Mouse (Mus musculus) hematopoietic stem cell, adult 5-6 weeks (primary cell): Measurements from ENCODE around the gene Calhm1. TPM values are rescaled to one million over a fixed set of nuclear protein-coding genes. Genes with fewer than 3 reads are reported as not detected.
"Not testable (repeated sequence)": the region's sequence is repeated elsewhere in the genome, so short reads cannot be mapped to it uniquely, and the experiment has no call there.

Source experiments
- ATAC-seq, 2 experiments: fragments of 125-278 bp in 1 of 2; replicated peaks in 1 of 2; 2 replicates each; pipeline ENCODE4 v1.8.0; 2016 to 2017; ENCODE audit warnings: inconsistent platforms in 2 of 2, mild to moderate bottlenecking in 2 of 2, moderate number of reproducible peaks in 2 of 2, low read depth in 1 of 2, moderate TSS enrichment in 1 of 2; ENCODE audit not compliant: low FRiP score in 2 of 2, poor library complexity in 2 of 2, severe bottlenecking in 2 of 2, insufficient read depth in 1 of 2, low TSS enrichment in 1 of 2
- total RNA-seq: library from RNA; stranded (forward); fragments of 172-1452, 232-1000 nt; gene quantifications from 2 replicates; pipeline ENCODE4 v1.2.3, GENCODE M21; 2017

Gene Calhm1
- total RNA-seq, 1 experiment from 2014 or later: not detected

DNA sequence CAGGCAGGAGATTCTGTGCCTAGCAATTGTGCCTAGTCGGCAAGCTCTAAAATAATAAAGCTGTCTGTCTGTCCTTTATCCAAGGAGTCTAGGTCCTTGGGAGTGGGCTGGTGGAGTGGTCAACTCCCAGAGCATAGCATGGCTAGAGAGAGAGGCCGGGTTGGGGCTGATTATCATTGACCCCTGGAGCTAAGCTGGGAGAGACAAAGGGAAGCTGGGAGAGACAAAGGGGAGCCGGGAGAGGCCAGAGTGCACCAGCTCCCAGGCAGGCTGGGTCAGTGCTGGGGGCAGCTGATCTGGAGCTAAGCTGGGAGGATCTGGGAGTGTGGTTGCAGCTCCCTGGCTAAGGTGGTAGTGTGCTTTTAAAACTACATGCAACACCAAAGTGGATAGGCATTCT lies 22.7 kb upstream of the Calhm1 start:
- ATAC-seq: no peak

GRCm38 (mm10) chr19:47163176-47163744 lies 19.2 kb upstream of the Calhm1 start:
- ATAC-seq: no peak

DNA sequence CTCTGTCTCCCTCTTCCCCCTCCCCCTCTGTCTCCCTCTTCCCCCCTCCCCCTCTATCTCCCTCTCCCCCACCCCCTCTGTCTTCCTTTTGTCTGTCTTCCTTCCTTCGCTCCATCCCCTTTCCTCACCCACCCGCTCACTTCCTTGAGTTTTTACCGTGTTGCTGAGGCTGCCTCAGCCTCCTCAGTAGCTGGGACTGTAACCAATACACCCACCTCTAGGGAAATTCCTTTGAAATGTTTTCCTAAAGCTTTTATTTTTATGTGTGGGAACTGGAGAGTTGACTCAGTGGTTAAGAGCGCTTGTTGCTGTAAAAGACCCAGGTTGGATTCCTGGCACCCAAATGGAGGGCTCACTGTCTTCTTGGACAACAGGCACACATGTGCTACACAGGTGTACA lies 17.6 kb upstream of the Calhm1 start:
- ATAC-seq: no peak

DNA sequence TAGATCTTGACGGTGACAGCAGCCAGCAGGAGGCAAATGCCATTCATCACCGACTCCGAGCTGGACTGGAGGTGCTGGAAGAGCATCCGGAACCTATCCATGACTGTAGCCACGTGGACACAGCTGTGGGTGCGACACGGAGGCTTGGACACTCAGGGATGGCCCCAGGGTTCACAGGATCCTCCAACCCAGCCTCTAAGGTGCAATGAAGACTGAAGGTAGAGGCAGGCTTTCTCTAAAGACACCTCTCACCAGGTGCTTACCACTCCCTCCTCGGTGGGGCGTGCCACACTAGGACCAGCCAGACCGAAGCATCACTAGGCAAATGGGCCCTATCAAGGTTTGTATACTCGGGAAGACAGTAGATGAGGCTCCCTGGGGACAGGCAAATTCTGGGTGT lies 13.6 kb upstream of the Calhm1 start, which contains the start of gene Calhm3:
Gene Calhm3, minus strand, starts transcription at position 101 of the 400 bp plus-strand sequence.
- no peak for ATAC-seq

DNA sequence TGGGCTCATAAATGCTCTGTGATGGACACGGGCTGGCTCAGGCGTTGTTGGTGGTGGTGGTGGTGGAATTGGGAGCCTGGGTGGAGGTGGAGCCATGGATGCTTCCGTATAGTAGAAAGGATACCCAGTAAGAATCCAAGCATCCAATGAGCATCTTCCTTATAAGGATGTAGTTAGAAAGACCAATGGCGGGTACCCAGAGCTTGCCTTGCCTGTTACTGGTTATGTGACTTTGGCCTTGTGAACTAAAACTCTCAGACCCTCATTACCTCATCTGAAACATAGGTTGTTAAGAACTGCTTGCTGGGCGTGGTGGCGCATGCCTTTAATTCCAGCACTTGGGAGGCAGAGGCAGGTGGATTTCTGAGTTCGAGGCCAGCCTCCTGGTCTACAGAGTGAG lies 9.7 kb upstream of the Calhm1 start:
- ATAC-seq: no peak

DNA sequence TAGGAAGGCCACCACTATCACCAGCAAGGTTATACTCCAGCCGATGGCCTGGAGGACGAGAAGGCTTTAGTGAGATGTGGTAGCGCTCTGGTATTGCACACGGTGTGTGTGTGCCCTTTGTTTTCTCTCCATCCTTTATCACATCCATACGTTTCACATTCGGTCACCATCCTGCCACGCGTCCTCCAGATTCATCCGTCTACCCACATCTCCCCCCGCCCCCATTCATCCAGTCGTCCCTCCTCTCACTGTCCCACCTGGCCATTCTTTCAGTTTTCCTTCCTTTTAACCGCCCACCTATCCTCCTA lies 8.0 kb upstream of the Calhm1 start:
- no peak for ATAC-seq

DNA sequence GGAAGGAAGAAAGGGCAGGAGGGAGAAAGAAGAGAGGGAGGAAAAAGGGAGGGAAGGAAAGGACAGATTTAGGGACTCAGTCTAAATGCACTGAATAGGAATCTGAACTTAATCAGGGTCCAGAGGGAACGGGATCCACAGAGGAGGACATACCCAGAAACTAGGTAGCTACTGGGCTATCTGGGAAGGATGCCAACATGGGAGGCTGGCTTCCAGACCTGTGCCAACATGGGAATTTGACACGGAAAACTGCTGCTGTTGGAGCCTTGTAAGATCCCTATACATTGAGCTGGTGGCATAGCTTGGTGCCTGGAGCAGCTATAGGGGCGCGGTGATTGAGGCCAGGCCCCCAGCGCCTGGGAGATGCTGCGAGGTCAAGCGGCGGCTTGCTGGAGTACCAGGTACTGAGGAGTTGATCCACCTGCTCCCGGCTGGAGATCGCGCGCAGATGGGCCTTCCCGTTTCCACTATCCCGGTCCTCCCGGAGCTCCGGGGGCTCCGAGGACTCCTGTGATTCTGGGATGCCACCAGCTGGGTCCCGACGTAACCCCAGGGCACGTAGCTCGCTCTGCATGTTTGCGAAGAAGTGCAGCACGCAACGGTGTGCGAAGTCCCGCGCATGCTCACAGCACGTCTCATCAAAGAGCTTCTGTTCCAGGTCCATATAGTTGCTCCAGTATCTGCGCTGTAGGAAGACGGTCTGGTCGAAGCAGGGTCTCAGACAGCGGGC lies 7.4 kb upstream of the Calhm1 start:
- ATAC-seq: no peak

GRCm38 (mm10) chr19:47149854-47150253 lies 5.8 kb upstream of the Calhm1 start:
- no peak for ATAC-seq

DNA sequence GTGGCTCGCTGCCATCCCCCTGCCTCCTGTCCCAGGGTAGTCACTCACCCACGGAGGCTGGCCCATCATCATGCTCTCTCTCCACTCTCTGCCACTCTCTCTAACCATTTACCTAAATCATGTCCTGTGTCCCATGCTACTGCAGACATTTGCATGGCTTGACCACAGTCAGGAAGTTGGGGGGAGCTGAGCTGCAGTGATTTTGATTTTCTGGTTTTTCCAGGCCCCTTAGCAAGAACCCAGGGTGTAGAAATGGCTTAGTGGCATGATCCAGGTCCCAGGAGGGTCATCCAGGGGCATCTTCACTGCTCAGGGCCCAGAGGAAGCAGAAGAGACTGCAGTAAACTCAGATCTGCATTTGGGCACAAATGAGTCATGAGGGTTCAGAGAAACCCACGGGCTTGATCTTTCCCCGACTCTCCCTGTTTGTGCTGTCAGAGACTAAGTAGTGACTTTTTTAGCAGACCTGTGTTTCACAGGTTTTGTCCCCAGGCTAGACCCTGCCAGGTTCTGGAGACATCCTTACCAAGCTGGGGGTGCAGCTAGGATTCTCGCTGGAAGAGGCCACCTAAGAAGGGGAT lies 4.3 kb upstream of the Calhm1 start:
- no peak; a peak in 1 of 4 replicates for ATAC-seq

DNA sequence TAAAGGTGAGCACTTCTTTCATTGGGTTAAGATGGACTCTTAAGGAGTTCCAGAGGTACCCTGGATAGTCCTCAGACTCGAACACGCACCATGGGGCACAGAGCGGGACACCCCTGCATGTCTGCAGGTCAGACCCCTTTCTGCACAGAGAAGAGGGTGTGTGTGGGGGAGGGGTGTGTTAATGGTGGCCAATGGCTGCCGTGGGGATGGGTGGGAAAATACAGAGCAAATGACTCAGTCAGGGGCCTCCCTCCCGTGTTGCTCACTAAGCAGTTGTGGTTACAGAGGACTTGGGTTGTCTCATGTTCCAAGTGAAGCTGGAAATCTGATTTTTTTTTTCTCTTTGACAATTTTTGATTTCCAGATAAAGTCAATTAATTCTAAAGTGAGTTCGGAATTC lies 1.6 kb downstream of the Calhm1 start:
- ATAC-seq: no peak

DNA sequence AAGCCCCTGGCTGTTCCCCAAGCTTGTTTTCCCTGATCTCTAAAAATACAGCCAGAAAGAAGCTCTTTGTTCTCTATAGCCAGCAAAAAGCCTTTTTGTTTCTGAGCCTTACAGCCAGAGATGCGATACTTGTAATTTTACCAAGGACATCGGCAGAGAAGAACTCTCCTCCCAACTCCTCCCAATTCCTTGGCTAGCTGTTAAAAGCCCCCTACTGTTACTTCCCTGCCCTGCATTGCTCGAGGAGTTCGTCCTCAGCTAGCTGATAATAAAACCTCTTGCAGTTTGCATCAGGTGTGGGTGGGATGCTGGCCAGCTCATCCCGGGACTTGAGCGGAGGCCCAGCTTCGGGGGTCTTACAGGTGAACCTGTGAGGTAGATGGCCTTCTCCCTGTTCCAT lies 4.4 kb downstream of the Calhm1 start:
- not testable (repeated sequence) for ATAC-seq

- peak; percentile 72 to 78 for ATAC-seq
Measured at GRCm38 (mm10) chr19:47137771-47138421, 6.2 kb downstream of the Calhm1 start, which contains the start of gene Calhm2. Gene Calhm2, minus strand, starts transcription at chr19:47138294.

DNA sequence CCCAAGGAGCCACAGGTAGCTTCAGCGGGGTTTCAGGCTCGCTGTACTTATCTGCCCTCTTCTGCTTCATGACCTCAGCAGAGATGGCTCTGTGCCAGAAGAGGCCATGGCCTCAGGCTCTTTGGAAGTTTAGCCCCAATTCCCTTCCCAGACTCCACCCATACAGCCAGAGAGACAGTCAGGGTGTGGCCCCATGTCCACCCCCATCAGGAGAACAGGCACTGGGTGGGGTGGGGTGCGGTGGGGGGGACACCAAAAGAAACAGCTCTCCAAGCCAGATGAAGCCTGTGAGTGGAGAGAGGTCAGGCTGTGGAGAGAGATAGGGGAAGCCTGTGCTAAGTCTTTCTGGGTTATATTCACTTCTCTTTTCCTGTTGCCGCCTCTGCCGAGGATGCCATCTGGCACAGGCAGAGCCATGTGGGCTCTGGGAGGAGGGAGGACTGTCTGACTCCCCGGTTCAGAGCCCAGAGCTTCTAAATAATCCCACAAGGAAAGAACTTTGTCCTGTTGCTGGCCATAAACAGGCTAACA lies 6.9 kb downstream of the Calhm1 start:
- ATAC-seq: peak; percentile 12 to 50; a peak in 3 of 4 replicates

DNA sequence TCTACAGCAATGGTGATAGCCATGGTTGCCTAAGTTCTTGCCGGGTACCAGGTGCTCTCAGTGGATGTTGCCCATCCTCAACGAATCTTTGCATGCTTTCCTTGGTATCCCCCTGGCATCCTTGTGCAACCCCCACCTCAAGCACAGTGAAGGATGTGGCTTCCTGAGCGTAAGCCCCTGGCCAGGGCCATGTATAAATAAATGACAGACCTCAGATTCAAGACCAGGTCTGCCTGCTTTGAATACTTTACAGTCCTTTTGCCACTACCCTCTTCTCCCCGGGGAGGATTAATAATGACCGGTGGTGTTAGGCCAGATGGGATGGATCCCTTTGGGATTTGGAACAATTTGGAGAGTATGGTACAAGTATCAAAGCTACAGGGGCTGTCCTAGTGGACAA lies 7.9 kb downstream of the Calhm1 start:
- ATAC-seq: no peak

DNA sequence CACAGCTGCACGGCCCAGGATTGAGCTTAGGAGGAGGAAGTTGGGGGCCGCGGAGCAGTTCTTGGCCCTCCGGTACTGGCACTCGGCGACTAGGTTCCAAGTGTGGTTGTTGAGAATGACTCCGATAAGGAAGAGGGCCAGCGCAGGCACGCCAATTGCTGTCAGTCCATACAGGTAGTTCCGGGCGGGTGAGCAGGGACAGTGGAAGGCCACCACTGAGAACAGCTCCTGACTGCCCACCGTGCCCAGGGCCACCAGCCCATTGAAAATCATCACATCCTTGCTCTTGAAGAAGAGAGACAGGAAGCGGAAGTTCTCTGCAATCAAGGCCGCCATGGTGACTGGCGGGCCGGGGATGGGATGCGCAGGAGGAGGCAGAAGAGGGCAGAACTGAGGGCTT lies 8.5 kb downstream of the Calhm1 start:
- no peak for ATAC-seq

GRCm38 (mm10) chr19:47133161-47133560 lies 10.9 kb downstream of the Calhm1 start:
- ATAC-seq: peak; percentile 80 to 83

DNA sequence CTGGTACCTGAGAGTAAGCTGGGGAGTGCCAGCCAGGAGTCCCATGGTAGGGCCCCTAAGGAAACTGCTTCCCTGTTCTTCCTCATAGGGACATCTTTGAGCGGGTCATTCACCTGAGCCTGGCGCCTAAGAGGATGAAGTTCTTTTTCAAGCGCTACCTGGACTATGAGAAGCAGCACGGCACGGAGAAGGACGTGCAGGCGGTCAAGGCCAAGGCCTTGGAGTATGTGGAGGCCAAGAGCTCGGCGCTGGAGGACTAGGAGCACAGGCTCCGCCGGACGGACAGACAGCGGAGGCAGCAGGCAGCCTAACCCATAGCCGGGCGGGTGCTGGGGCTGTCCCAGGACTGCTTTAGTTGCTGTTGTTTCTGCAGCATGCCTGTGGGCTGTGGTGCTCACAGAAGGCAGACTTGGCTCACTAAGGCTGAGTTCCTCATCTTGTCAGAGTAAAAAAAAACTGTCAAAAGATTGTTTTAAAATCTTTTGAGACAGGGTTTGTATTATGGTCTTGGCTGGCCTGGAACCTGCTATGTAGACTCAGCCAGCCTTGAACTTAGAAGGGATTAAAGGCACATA lies 13.4 kb downstream of the Calhm1 start:
- no peak for ATAC-seq

DNA sequence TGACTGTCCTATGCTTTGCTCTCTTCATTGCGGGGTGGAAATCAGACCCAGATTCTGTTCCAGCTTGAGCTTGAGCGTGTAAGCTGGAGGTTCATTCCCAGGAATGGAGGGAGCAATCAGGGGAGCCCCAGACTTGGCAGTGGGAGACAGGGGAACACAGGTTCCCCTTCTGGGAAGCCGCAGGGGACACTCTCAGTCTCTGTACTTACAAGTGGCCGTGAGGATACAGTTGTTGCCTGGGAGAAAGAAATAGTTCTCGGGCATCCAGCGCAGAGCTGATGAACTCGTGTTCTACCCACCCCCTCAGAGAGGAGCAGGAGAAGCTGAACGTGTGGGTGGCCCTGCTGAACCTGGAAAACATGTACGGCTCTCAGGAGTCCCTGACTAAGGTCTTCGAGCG lies 15.2 kb downstream of the Calhm1 start:
- no peak for ATAC-seq
